Mouse (Mus musculus) urinary bladder, postnatal 36 days (tissue): Measurements from ENCODE around the gene Cgnl1.
A peak's percentile ranks its signal among the peaks of the same experiment; 100 is the strongest.

Experiments used
- DNase-seq, 2 experiments: peaks; one replicate each; pipeline ENCODE4 v3.0.0; 2022; ENCODE audit warnings: low spot score in 2 of 2, mixed read lengths in 1 of 2

Gene Cgnl1

GRCm38 (mm10) chr9:71766902-71767301 is 4.5 kb downstream of the Cgnl1 start:
- DNase-seq = no peak

GRCm38 (mm10) chr9:71766306-71766705 is 5.1 kb downstream of the Cgnl1 start:
- no peak for DNase-seq

GRCm38 (mm10) chr9:71764551-71764950 is 6.9 kb downstream of the Cgnl1 start:
- DNase-seq = no peak

GRCm38 (mm10) chr9:71763273-71763672 is 8.1 kb downstream of the Cgnl1 start:
- DNase-seq = no peak

GRCm38 (mm10) chr9:71761663-71762062 is 9.7 kb downstream of the Cgnl1 start:
- no peak for DNase-seq

GRCm38 (mm10) chr9:71760518-71761141 is 10.8 kb downstream of the Cgnl1 start:
- no peak for DNase-seq

- DNase-seq = no peak
These were observed 11.5 kb downstream of the Cgnl1 start for GRCm38 (mm10) chr9:71759893-71760292.

GRCm38 (mm10) chr9:71757386-71757785 is 14.0 kb downstream of the Cgnl1 start:
- DNase-seq = no peak

GRCm38 (mm10) chr9:71756916-71757315 is 14.5 kb downstream of the Cgnl1 start:
- peak in 1 of 2 experiments; percentile 24 for DNase-seq

- DNase-seq = no peak
These were observed 17.4 kb downstream of the Cgnl1 start for GRCm38 (mm10) chr9:71753981-71754380.

- DNase-seq = no peak
These were observed 17.9 kb downstream of the Cgnl1 start for GRCm38 (mm10) chr9:71753529-71753928.

GRCm38 (mm10) chr9:71753117-71753516 is 18.3 kb downstream of the Cgnl1 start:
- DNase-seq = no peak

- DNase-seq = no peak
These were observed 21.3 kb downstream of the Cgnl1 start for GRCm38 (mm10) chr9:71750015-71750672.

GRCm38 (mm10) chr9:71746405-71746804 is 25.0 kb downstream of the Cgnl1 start:
- peak; percentile 38 to 51 for DNase-seq

GRCm38 (mm10) chr9:71738081-71738930 is 33.1 kb downstream of the Cgnl1 start:
- DNase-seq = no peak

- no peak for DNase-seq
These were observed 34.0 kb downstream of the Cgnl1 start for GRCm38 (mm10) chr9:71737257-71738023.

- no peak for DNase-seq
These were observed 35.5 kb downstream of the Cgnl1 start for GRCm38 (mm10) chr9:71735886-71736285.

- no peak for DNase-seq
These were observed 37.8 kb downstream of the Cgnl1 start for GRCm38 (mm10) chr9:71733559-71733958.

- no peak for DNase-seq
These were observed 42.5 kb downstream of the Cgnl1 start for GRCm38 (mm10) chr9:71728822-71729311.

GRCm38 (mm10) chr9:71727233-71727632 is 44.2 kb downstream of the Cgnl1 start:
- no peak for DNase-seq

- peak in 1 of 2 experiments; percentile 68 for DNase-seq
These were observed 45.3 kb downstream of the Cgnl1 start for GRCm38 (mm10) chr9:71726121-71726520.

GRCm38 (mm10) chr9:71722366-71722765 is 49.0 kb downstream of the Cgnl1 start:
- DNase-seq = no peak
